In genomic region chr2:64975546-64975945, GRCm38 (mm10) we compare ENCODE assay signal across 18 mouse cellular contexts. TPM values are rescaled to one million over a fixed set of nuclear protein-coding genes. Genes with fewer than 3 reads are reported as not detected.
A peak's percentile ranks its signal among the peaks of the same experiment; 100 is the strongest.
DNase-seq lines count a peak whose midpoint lies in the region; ATAC-seq and TF ChIP-seq lines count a peak whose summit lies in the region.
"Had no signal": no experiment of that assay in that cellular context is flagged by ENCODE, and none has a peak within 500 bp of the region (broad histone marks: within the 10 kb centered on the region; RNA-seq: fewer than 3 reads in every experiment).

No protein-coding gene starts in this region.

- DNase-seq in heart, adult 2 months: no peak
- DNase-seq in heart, embryonic 10.5 days (ENCODE audit: low spot score): no peak
- peak; percentile 55 for DNase-seq in liver, adult 2 months (ENCODE audit: extremely low read depth, low read depth, low spot score)
- no peak for DNase-seq in liver, embryonic 11.5 days (ENCODE audit: low spot score)
- DNase-seq in testis, postnatal 10 days (ENCODE audit: low spot score): no peak
- DNase-seq in testis, postnatal 14 days (ENCODE audit: low spot score): peak; percentile 53
- no peak for DNase-seq in thymus, postnatal 0 days (ENCODE audit: low spot score)
- DNase-seq: cerebellum, adult 11 months; cerebellum, postnatal 25 days; forebrain, postnatal 0 days; lung, postnatal 10 days; thymus, postnatal 4 days had no signal

- no peak for TF ChIP-seq POLR2A in heart, adult 2 months (IDR thresholded peaks at IDR 0.05; ENCODE audit: insufficient read depth, low read depth, low read length)
- TF ChIP-seq POLR2A in liver, adult 2 months (IDR thresholded peaks at IDR 0.05; ENCODE audit: extremely low read depth, insufficient read depth, low read length): no peak
- no peak for TF ChIP-seq POLR2A in testis, adult 2 months (IDR thresholded peaks at IDR 0.05; ENCODE audit: control insufficient read depth, low read depth, low read length)

- WGBS in heart, adult 2 months: 40% methylated on average over 5 of the region's 5 CpGs
- 58% methylated on average over 5 of the region's 5 CpGs for WGBS in heart, embryonic 10.5 days
- WGBS in liver, adult 2 months: 29% methylated on average over 5 of the region's 5 CpGs
- 72% methylated on average over 5 of the region's 5 CpGs for WGBS in liver, embryonic 11.5 days

- TF ChIP-seq CTCF in heart, adult 2 months (IDR thresholded peaks at IDR 0.05): no peak
- no peak for TF ChIP-seq CTCF in liver, adult 2 months (IDR thresholded peaks at IDR 0.05; ENCODE audit: low read depth, low read length)
- no peak for TF ChIP-seq CTCF in testis, adult 2 months (IDR thresholded peaks at IDR 0.05; ENCODE audit: control insufficient read depth, insufficient read depth, insufficient replicate concordance, low read depth, low read length)

- no peak overlapping the region for H3K4me2 ChIP-seq in liver, embryonic 11.5 days
- H3K4me2 ChIP-seq: hindbrain, embryonic 15.5 days had no signal

- TF ChIP-seq EP300 in heart, adult 2 months (IDR thresholded peaks at IDR 0.05; ENCODE audit: insufficient read depth, low read depth, low read length): no peak

- peaks cover 4% of the 10 kb centered on the region for H3K4me1 ChIP-seq in heart, adult 2 months (ENCODE audit: control insufficient read depth, insufficient read depth, low read length)
- H3K4me1 ChIP-seq in heart, embryonic 10.5 days: peaks cover 26% of the 10 kb centered on the region
- peaks cover 28% of the 10 kb centered on the region for H3K4me1 ChIP-seq in liver, adult 2 months (ENCODE audit: control insufficient read depth, insufficient read depth, low read length)
- no peaks in the 10 kb centered on the region; the same call in 1 of the 2 replicates for H3K4me1 ChIP-seq in liver, embryonic 11.5 days (replicated peaks; ENCODE audit: control insufficient read depth, insufficient read depth, low read length)
- H3K4me1 ChIP-seq in testis, adult 2 months (ENCODE audit: control insufficient read depth, insufficient read depth, low read length): no peaks in the 10 kb centered on the region
- H3K4me1 ChIP-seq: hindbrain, embryonic 15.5 days had no signal

- H3K9ac ChIP-seq in heart, adult 2 months (ENCODE audit: low read depth, low read length): peak overlapping the region; percentile 42; the same call in 1 of the 2 replicates
- peak overlapping the region; percentile 64 for H3K9ac ChIP-seq in liver, adult 2 months (ENCODE audit: low read depth, low read length)
- H3K9ac ChIP-seq in liver, embryonic 11.5 days (ENCODE audit: low read depth, low read length): no peak overlapping the region
- H3K9ac ChIP-seq: forebrain, postnatal 0 days; hindbrain, embryonic 15.5 days had no signal

- H3K9me3 ChIP-seq in heart, embryonic 10.5 days: no peaks in the 10 kb centered on the region
- H3K9me3 ChIP-seq in liver, embryonic 11.5 days (ENCODE audit: control insufficient read depth, low read length): no peaks in the 10 kb centered on the region
- H3K9me3 ChIP-seq: embryonic facial prominence, embryonic 10.5 days; hindbrain, embryonic 15.5 days had no signal

- peaks cover 14% of the 10 kb centered on the region for H3K36me3 ChIP-seq in heart, adult 2 months (ENCODE audit: control insufficient read depth, insufficient read depth, low read length)
- no peaks in the 10 kb centered on the region for H3K36me3 ChIP-seq in heart, embryonic 10.5 days
- no peaks in the 10 kb centered on the region for H3K36me3 ChIP-seq in liver, adult 2 months (ENCODE audit: control insufficient read depth, insufficient read depth, low read length)
- no peaks in the 10 kb centered on the region for H3K36me3 ChIP-seq in liver, embryonic 11.5 days (ENCODE audit: control insufficient read depth, insufficient read depth, low read length)
- H3K36me3 ChIP-seq in testis, adult 2 months (ENCODE audit: control insufficient read depth, insufficient read depth, low read length): no peaks in the 10 kb centered on the region
- H3K36me3 ChIP-seq: embryonic facial prominence, embryonic 10.5 days; hindbrain, embryonic 15.5 days had no signal

- 0 out of 2 replicates have a peak, but pooled peaks cover 2% of the 10 kb centered on the region for H3K79me2 ChIP-seq in heart, adult 2 months (replicated peaks; ENCODE audit: control insufficient read depth, insufficient read depth, low read length)
- peaks cover 15% of the 10 kb centered on the region; the same call in 1 of the 2 replicates for H3K79me2 ChIP-seq in liver, adult 2 months (ENCODE audit: control insufficient read depth, insufficient read depth, low read length)

- intact Hi-C loops in heart, adult 2 months (cut with DNase I): no loop called here

- peak overlapping the region; percentile 35 for H3K4me3 ChIP-seq in heart, adult 2 months
- H3K4me3 ChIP-seq in heart, embryonic 10.5 days: no peak overlapping the region
- H3K4me3 ChIP-seq in liver, adult 2 months (ENCODE audit: insufficient read depth, low read depth, low read length): peak overlapping the region; percentile 62
- no peak overlapping the region for H3K4me3 ChIP-seq in liver, embryonic 11.5 days (ENCODE audit: low read depth, low read length)
- peak overlapping the region; percentile 22 for H3K4me3 ChIP-seq in testis, adult 2 months (ENCODE audit: control insufficient read depth, low read depth, low read length)
- H3K4me3 ChIP-seq: embryonic facial prominence, embryonic 10.5 days; erythroblast, embryonic 14.5 days; hindbrain, embryonic 15.5 days had no signal

- ATAC-seq in liver, embryonic 11.5 days (replicated peaks; ENCODE audit: low FRiP score): no peak
- ATAC-seq: CD4-positive, CD25-positive, alpha-beta regulatory T cell, adult 4 months; forebrain, postnatal 0 days had no signal

- peak overlapping the region; percentile 69 for H3K27ac ChIP-seq in heart, adult 2 months
- no peak overlapping the region for H3K27ac ChIP-seq in heart, embryonic 10.5 days
- peak overlapping the region; percentile 99 for H3K27ac ChIP-seq in liver, adult 2 months (replicated peaks; ENCODE audit: insufficient read depth, low read depth, low read length)
- H3K27ac ChIP-seq in liver, embryonic 11.5 days (ENCODE audit: low read depth, low read length): no peak overlapping the region
- peak overlapping the region; percentile 64 for H3K27ac ChIP-seq in testis, adult 2 months (ENCODE audit: control insufficient read depth, insufficient read depth, low read depth, low read length)
- H3K27ac ChIP-seq: embryonic facial prominence, embryonic 10.5 days; hindbrain, embryonic 15.5 days had no signal

- H3K27me3 ChIP-seq in heart, adult 2 months (ENCODE audit: control insufficient read depth, insufficient read depth, low read length): no peaks in the 10 kb centered on the region
- no peaks in the 10 kb centered on the region for H3K27me3 ChIP-seq in heart, embryonic 10.5 days (ENCODE audit: insufficient read depth, poor library complexity, severe bottlenecking)
- no peaks in the 10 kb centered on the region for H3K27me3 ChIP-seq in liver, adult 2 months (ENCODE audit: control insufficient read depth, insufficient read depth, low read length)
- H3K27me3 ChIP-seq in liver, embryonic 11.5 days (replicated peaks; ENCODE audit: control insufficient read depth, insufficient read depth, low read length): no peaks in the 10 kb centered on the region
- no peaks in the 10 kb centered on the region for H3K27me3 ChIP-seq in testis, adult 2 months (ENCODE audit: control insufficient read depth, insufficient read depth, low read length)
- H3K27me3 ChIP-seq: hindbrain, embryonic 15.5 days had no signal

RNA-seq across cellular contexts. Expression of gene Grb14, which starts 49.2 kb away (rescaled TPM):
- total RNA-seq in heart, adult 2 months (2021): 100 to 1,000 TPM; 191 to 208 TPM
- polyA plus RNA-seq in heart, adult 2 months (2012; rRNA removed): 71.1 and 91.0 TPM in 2 replicates
- 49.8 and 63.3 TPM in 2 replicates for polyA plus RNA-seq in heart, embryonic 10.5 days (2016; fragmentation: Nextera tagmentation; extraction: Ambion mirVana)
- total RNA-seq in liver, adult 2 months (2014; rRNA removed): 43.8 and 47.6 TPM in 2 replicates
- polyA plus RNA-seq in liver, adult 2 months (2012; rRNA removed): 16.1 and 17.6 TPM in 2 replicates
- polyA plus RNA-seq in liver, embryonic 11.5 days (2014; fragmentation: Nextera tagmentation; extraction: Ambion mirVana): 7.7 and 8.1 TPM in 2 replicates
- polyA plus RNA-seq in testis, adult 2 months (2012; rRNA removed): 4.4 and 6.2 TPM in 2 replicates
- polyA plus RNA-seq in thymus, postnatal 0 days (2015; fragmentation: Nextera tagmentation; extraction: Ambion mirVana): 0.87 and 1.1 TPM in 2 replicates
- total RNA-seq: MEL had no signal
- polyA plus RNA-seq: CD4-positive, CD25-positive, alpha-beta regulatory T cell, adult 4 months had no signal

Comparison
In these comparisons a context has a peak if more than half of its experiments do, and no peak if none do; other contexts are left out.
1. DNase-seq: peak in liver, adult 2 months (single experiment) and testis, postnatal 14 days (single experiment); none in heart, adult 2 months (0 of 2), heart, embryonic 10.5 days (single experiment), liver, embryonic 11.5 days (single experiment), testis, postnatal 10 days (single experiment) and thymus, postnatal 0 days (single experiment).
2. H3K27ac ChIP-seq: peak in heart, adult 2 months (single experiment), liver, adult 2 months (single experiment) and testis, adult 2 months (single experiment); none in heart, embryonic 10.5 days (single experiment) and liver, embryonic 11.5 days (single experiment).
3. H3K4me3 ChIP-seq: peak in heart, adult 2 months (single experiment), liver, adult 2 months (single experiment) and testis, adult 2 months (single experiment); none in heart, embryonic 10.5 days (single experiment) and liver, embryonic 11.5 days (single experiment).